Mouse (Mus musculus) hindbrain, embryonic 13.5 days (tissue): ENCODE measurements at regions not wholly inside any gene's neighbourhood (a gene's known extent, or its start where the extent isn't known, plus 50 kb on each side); places are given as distances from the start of the nearest gene placed in this dataset.

Experiments
- ATAC-seq: fragments of 200-750 bp; cut with Nextera tagmentation; 2 replicates; pipeline ENCODE4 v1.8.0; 2017; ENCODE audit warnings: moderate TSS enrichment; ENCODE audit not compliant: low FRiP score
- H3K27ac ChIP-seq: fragments of 300-500 bp; sonication (generic); 2 replicates; pipeline ENCODE4 v1.5.1; 2015; ENCODE audit warnings: inconsistent platforms, mild to moderate bottlenecking, moderate library complexity
- H3K27me3 ChIP-seq: fragments of 300-500 bp; sonication (generic); 2 replicates; pipeline ENCODE4 v1.6.1; 2015; ENCODE audit warnings: mild to moderate bottlenecking, inconsistent platforms
- H3K36me3 ChIP-seq: fragments of 300-500 bp; sonication (generic); 2 replicates; pipeline ENCODE4 v1.6.1; 2015; ENCODE audit warnings: mild to moderate bottlenecking, inconsistent platforms
- H3K4me1 ChIP-seq: fragments of 300-500 bp; sonication (generic); replicated peaks from 2 replicates; pipeline ENCODE4 v1.6.1; 2015; ENCODE audit warnings: inconsistent platforms
- H3K4me2 ChIP-seq: fragments of 300-500 bp; sonication (generic); 2 replicates; pipeline ENCODE4 v1.6.1; 2015; ENCODE audit warnings: inconsistent platforms, mild to moderate bottlenecking, moderate library complexity
- H3K4me3 ChIP-seq: fragments of 300-500 bp; sonication (generic); 2 replicates; pipeline ENCODE4 v1.5.1; 2015; ENCODE audit warnings: mild to moderate bottlenecking, inconsistent platforms
- H3K9ac ChIP-seq: fragments of 300-500 bp; sonication (generic); 2 replicates; pipeline ENCODE4 v1.6.1; 2015; ENCODE audit warnings: mild to moderate bottlenecking, inconsistent platforms
- H3K9me3 ChIP-seq: fragments of 300-500 bp; sonication (generic); 2 replicates; pipeline ENCODE4 v1.6.1; 2016; ENCODE audit warnings: inconsistent platforms
- WGBS: fragments of 180-500 bp; shearing (Covaris S2); methylation state at CpG from one replicate; pipeline ENCODE4 v1.1.7; 2015; 5-methylcytosine and 5-hydroxymethylcytosine counted together

- no peak for ATAC-seq
- WGBS: 67% methylated on average over 4 of the region's 4 CpGs
- H3K4me2 ChIP-seq: no peak overlapping the region
- H3K9ac ChIP-seq: no peak overlapping the region
- H3K27ac ChIP-seq: peak overlapping the region; percentile 71
- no peaks in the 10 kb centered on the region for H3K27me3 ChIP-seq
- H3K4me3 ChIP-seq: no peak overlapping the region
- H3K36me3 ChIP-seq: no peaks in the 10 kb centered on the region
- H3K9me3 ChIP-seq: no peaks in the 10 kb centered on the region
- peaks cover 26% of the 10 kb centered on the region for H3K4me1 ChIP-seq
These were observed 599.3 kb upstream of the Camk1g start for GRCm38 (mm10) chr1:193969264-193969908.

GRCm38 (mm10) chr1:193967957-193968926, 598.1 kb upstream of the Camk1g start:
- H3K9ac ChIP-seq: no peak overlapping the region
- no peak overlapping the region for H3K4me3 ChIP-seq
- H3K4me1 ChIP-seq: peaks cover 26% of the 10 kb centered on the region
- peak overlapping the region; percentile 71 for H3K27ac ChIP-seq
- no peak overlapping the region for H3K4me2 ChIP-seq
- 50% methylated on average over 4 of the region's 4 CpGs for WGBS
- no peaks in the 10 kb centered on the region for H3K36me3 ChIP-seq
- H3K27me3 ChIP-seq: no peaks in the 10 kb centered on the region
- peak; percentile 72 for ATAC-seq
- no peaks in the 10 kb centered on the region for H3K9me3 ChIP-seq

- no peaks in the 10 kb centered on the region for H3K9me3 ChIP-seq
- WGBS: 72% methylated on average over 1 of the region's 1 CpGs
- ATAC-seq: no peak
- no peak overlapping the region for H3K4me3 ChIP-seq
- no peak overlapping the region for H3K9ac ChIP-seq
- no peaks in the 10 kb centered on the region for H3K36me3 ChIP-seq
- H3K27me3 ChIP-seq: no peaks in the 10 kb centered on the region
- H3K4me1 ChIP-seq: peaks cover 26% of the 10 kb centered on the region
- no peak overlapping the region for H3K4me2 ChIP-seq
- H3K27ac ChIP-seq: no peak overlapping the region
These were observed 596.8 kb upstream of the Camk1g start for GRCm38 (mm10) chr1:193966652-193967555.

- no peak for ATAC-seq
- Histone ChIP-seq H3K4me1 (peaks cover 26% of the 10 kb centered on the region), H3K9ac (no peak overlapping the region), H3K4me3 (no peak overlapping the region), H3K9me3 (no peaks in the 10 kb centered on the region), H3K27me3 (no peaks in the 10 kb centered on the region), H3K4me2 (no peak overlapping the region), H3K27ac (no peak overlapping the region), H3K36me3 (no peaks in the 10 kb centered on the region)
- WGBS: 79% methylated on average over 1 of the region's 1 CpGs
These were observed 595.2 kb upstream of the Camk1g start for GRCm38 (mm10) chr1:193965278-193965677.

GRCm38 (mm10) chr1:193951936-193952335, 581.8 kb upstream of the Camk1g start:
- Histone ChIP-seq H3K4me1 (peaks cover 3% of the 10 kb centered on the region; the same call in 1 of the 2 replicates), H3K9ac (no peak overlapping the region), H3K4me2 (no peak overlapping the region), H3K4me3 (no peak overlapping the region), H3K9me3 (no peaks in the 10 kb centered on the region; the same call in 1 of the 2 replicates), H3K36me3 (no peaks in the 10 kb centered on the region), H3K27me3 (no peaks in the 10 kb centered on the region), H3K27ac (no peak overlapping the region)
- ATAC-seq: no peak

GRCm38 (mm10) chr1:193949817-193950216, 579.7 kb upstream of the Camk1g start:
- Histone ChIP-seq H3K4me1 (peaks cover 6% of the 10 kb centered on the region; the same call in 1 of the 2 replicates), H3K4me2 (no peak overlapping the region), H3K27me3 (no peaks in the 10 kb centered on the region), H3K4me3 (no peak overlapping the region), H3K36me3 (no peaks in the 10 kb centered on the region), H3K9ac (no peak overlapping the region), H3K27ac (no peak overlapping the region), H3K9me3 (no peaks in the 10 kb centered on the region)
- ATAC-seq: no peak

- H3K27ac ChIP-seq: 0 out of 2 replicates have a peak overlapping the region, but pooled peaks have one; percentile 32
- ATAC-seq: no peak
- WGBS: 65% methylated on average over 6 of the region's 6 CpGs
These were observed 577.0 kb upstream of the Camk1g start for GRCm38 (mm10) chr1:193946953-193947586.

GRCm38 (mm10) chr1:193935969-193936368, 565.9 kb upstream of the Camk1g start:
- Histone ChIP-seq H3K9me3 (no peaks in the 10 kb centered on the region), H3K4me3 (no peak overlapping the region), H3K9ac (no peak overlapping the region), H3K36me3 (no peaks in the 10 kb centered on the region), H3K27ac (no peak overlapping the region), H3K4me1 (no peaks in the 10 kb centered on the region), H3K4me2 (no peak overlapping the region), H3K27me3 (no peaks in the 10 kb centered on the region)
- 98% methylated on average over 2 of the region's 2 CpGs for WGBS
- no peak for ATAC-seq

More at GRCm38 (mm10) chr1:193946953-193947586, 577.0 kb upstream of the Camk1g start:
- Histone ChIP-seq H3K27me3 (no peaks in the 10 kb centered on the region), H3K36me3 (no peaks in the 10 kb centered on the region), H3K9ac (no peak overlapping the region), H3K4me1 (peaks cover 6% of the 10 kb centered on the region; the same call in 1 of the 2 replicates), H3K4me2 (no peak overlapping the region), H3K4me3 (no peak overlapping the region), H3K9me3 (no peaks in the 10 kb centered on the region)

- H3K27ac ChIP-seq: no peak overlapping the region
- H3K4me1 ChIP-seq: no peaks in the 10 kb centered on the region
- ATAC-seq: no peak
- H3K4me2 ChIP-seq: no peak overlapping the region
- no peak overlapping the region for H3K9ac ChIP-seq
- H3K36me3 ChIP-seq: no peaks in the 10 kb centered on the region
- WGBS: 35% methylated on average over 1 of the region's 1 CpGs
- no peaks in the 10 kb centered on the region for H3K27me3 ChIP-seq
- H3K4me3 ChIP-seq: no peak overlapping the region
- no peaks in the 10 kb centered on the region for H3K9me3 ChIP-seq
These were observed 564.2 kb upstream of the Camk1g start for GRCm38 (mm10) chr1:193934308-193934707.

- H3K4me1 ChIP-seq: no peaks in the 10 kb centered on the region
- WGBS: 90% methylated on average over 5 of the region's 5 CpGs
- no peaks in the 10 kb centered on the region for H3K36me3 ChIP-seq
- no peak overlapping the region for H3K9ac ChIP-seq
- H3K27ac ChIP-seq: no peak overlapping the region
- H3K4me3 ChIP-seq: no peak overlapping the region
- no peaks in the 10 kb centered on the region for H3K9me3 ChIP-seq
- no peak for ATAC-seq
- no peak overlapping the region for H3K4me2 ChIP-seq
- H3K27me3 ChIP-seq: no peaks in the 10 kb centered on the region
These were observed 561.1 kb upstream of the Camk1g start for GRCm38 (mm10) chr1:193931131-193931729.

GRCm38 (mm10) chr1:193928607-193929006, 558.5 kb upstream of the Camk1g start:
- no peak overlapping the region for H3K9ac ChIP-seq
- ATAC-seq: no peak
- H3K36me3 ChIP-seq: no peaks in the 10 kb centered on the region
- no peaks in the 10 kb centered on the region for H3K4me1 ChIP-seq
- H3K27me3 ChIP-seq: no peaks in the 10 kb centered on the region
- no peak overlapping the region for H3K27ac ChIP-seq
- WGBS: 79% methylated on average over 4 of the region's 4 CpGs
- H3K4me3 ChIP-seq: no peak overlapping the region
- no peaks in the 10 kb centered on the region for H3K9me3 ChIP-seq
- H3K4me2 ChIP-seq: no peak overlapping the region
